Mouse (Mus musculus) ES-E14 (cell line): ENCODE results near the gene Ehmt1. TPM values are rescaled to one million over a fixed set of nuclear protein-coding genes. Genes with fewer than 3 reads are reported as not detected.
A peak's percentile ranks its signal among the peaks of the same experiment; 100 is the strongest.

Source experiments
- DNase-seq: peaks from one replicate; pipeline ENCODE4 v3.0.0-alpha.2; 2013; ENCODE audit warnings: low read depth, low spot score
- H3K27ac ChIP-seq: 2 replicates; pipeline ENCODE4 v1.5.1; 2012; ENCODE audit warnings: low read depth, mild to moderate bottlenecking, low read length, moderate library complexity, mixed read lengths; ENCODE audit not compliant: poor library complexity, insufficient read depth, severe bottlenecking
- H3K36me3 ChIP-seq: 2 replicates; pipeline ENCODE4 v1.6.1; 2012; ENCODE audit warnings: mild to moderate bottlenecking, low read length, moderate library complexity, mixed read lengths; ENCODE audit not compliant: control insufficient read depth, poor library complexity, insufficient read depth, severe bottlenecking
- H3K4me1 ChIP-seq, 2 experiments: fragments of 150-350 bp in 1 of 2; sonication (generic) in 1 of 2; 2 replicates each; pipeline ENCODE4 v1.6.1; 2012; ENCODE audit warnings: low read length in 2 of 2, mild to moderate bottlenecking in 1 of 2, mixed read lengths in 1 of 2; ENCODE audit not compliant: control insufficient read depth in 2 of 2, insufficient read depth in 2 of 2, poor library complexity in 1 of 2
- H3K4me3 ChIP-seq, 2 experiments: fragments of 150-350 bp in 1 of 2; sonication (generic) in 1 of 2; 2 replicates each; pipeline ENCODE4 v1.5.1; 2012; ENCODE audit warnings: low read length in 2 of 2, low read depth in 1 of 2, mild to moderate bottlenecking in 1 of 2, mixed read lengths in 1 of 2; ENCODE audit not compliant: insufficient read depth in 1 of 2, poor library complexity in 1 of 2, severe bottlenecking in 1 of 2
- H3K9ac ChIP-seq: 2 replicates; pipeline ENCODE4 v1.6.1; 2012; ENCODE audit warnings: low read depth, mild to moderate bottlenecking, low read length, mixed read lengths; ENCODE audit not compliant: poor library complexity, insufficient read depth, severe bottlenecking
- H3K9me3 ChIP-seq: fragments of 150-350 bp; sonication (generic); 2 replicates; pipeline ENCODE4 v1.6.1; 2012; ENCODE audit warnings: low read depth, mild to moderate bottlenecking, low read length; ENCODE audit not compliant: control insufficient read depth, insufficient read depth
- CHD2 ChIP-seq: IDR thresholded peaks from 2 replicates; pipeline ENCODE4 v1.6.1; 2014; ENCODE audit warnings: mild to moderate bottlenecking, low read depth, low read length, inconsistent platforms
- HCFC1 ChIP-seq: IDR thresholded peaks from 2 replicates; pipeline ENCODE4 v1.6.1; 2012; ENCODE audit warnings: low read length, inconsistent platforms, borderline replicate concordance; ENCODE audit not compliant: insufficient read depth
- MAFK ChIP-seq: IDR thresholded peaks from 2 replicates; pipeline ENCODE4 v1.6.1; 2014; ENCODE audit warnings: mild to moderate bottlenecking, low read depth, low read length, inconsistent platforms; ENCODE audit not compliant: insufficient read depth
- ZC3H11A ChIP-seq: IDR thresholded peaks from 2 replicates; pipeline ENCODE4 v1.6.1; 2012; ENCODE audit warnings: low read depth, mild to moderate bottlenecking, inconsistent platforms, low read length, borderline replicate concordance
- ZNF384 ChIP-seq: IDR thresholded peaks from 2 replicates; pipeline ENCODE4 v1.6.1; 2012; ENCODE audit warnings: low read depth, low read length, inconsistent platforms
- in situ Hi-C, 2 experiments: fragments of 600-800 bp; cut with MboI; formaldehyde crosslinking; loops; one replicate each; pipeline ENCODE4 v1.15.1; 2025; ENCODE audit warnings: low sequenced_read_pairs in 2 of 2, inconsistent platforms in 1 of 2; ENCODE audit not compliant: unreplicated experiment in 2 of 2
- total RNA-seq: library from RNA; depleted of rRNA; stranded (reverse); fragments of 300-350 nt; gene quantifications from 2 replicates; pipeline ENCODE4 v1.2.3, GENCODE M21; 2012

Ehmt1 gene
- total RNA-seq, 1 experiment = 55.1 TPM

GRCm38 (mm10) chr2:24927810-24928479, 8.5 kb upstream of the Ehmt1 start:
- Histone ChIP-seq H3K4me3 (no peak overlapping the region), H3K4me1 (peaks cover 1 to 12% of the 10 kb centered on the region in 2 experiments; a peak in 1 of 4 replicates), H3K27ac (peak overlapping the region; percentile 66; the same call in 1 of the 2 replicates), H3K9ac (0 out of 2 replicates have a peak overlapping the region, but pooled peaks have one; percentile 3), H3K9me3 (no peaks in the 10 kb centered on the region), H3K36me3 (peaks cover 4% of the 10 kb centered on the region; the same call in 1 of the 2 replicates)
- in situ Hi-C loops = no loop called here
- DNase-seq = no peak
- TF ChIP-seq ZC3H11A = no peak
- no peak for TF ChIP-seq ZNF384
- no peak for TF ChIP-seq HCFC1
- no peak for TF ChIP-seq MAFK

GRCm38 (mm10) chr2:24926965-24927358, 7.5 kb upstream of the Ehmt1 start:
- peaks cover 1 to 12% of the 10 kb centered on the region in 2 experiments; a peak in 1 of 4 replicates for H3K4me1 ChIP-seq
- H3K4me3 ChIP-seq = no peak overlapping the region
- TF ChIP-seq HCFC1 = no peak
- TF ChIP-seq ZNF384 = no peak
- no peak for TF ChIP-seq MAFK
- TF ChIP-seq CHD2 = no peak
- no peak for TF ChIP-seq ZC3H11A
- peaks cover 4% of the 10 kb centered on the region; the same call in 1 of the 2 replicates for H3K36me3 ChIP-seq
- H3K9ac ChIP-seq = no peak overlapping the region
- in situ Hi-C loops = no loop called here
- H3K9me3 ChIP-seq = no peaks in the 10 kb centered on the region
- H3K27ac ChIP-seq = no peak overlapping the region
- DNase-seq = no peak

- Histone ChIP-seq H3K36me3 (peaks cover 4% of the 10 kb centered on the region; the same call in 1 of the 2 replicates), H3K27ac (no peak overlapping the region), H3K9me3 (no peaks in the 10 kb centered on the region), H3K9ac (no peak overlapping the region), H3K4me1 (peaks cover 1 to 12% of the 10 kb centered on the region in 2 experiments; a peak in 1 of 4 replicates), H3K4me3 (no peak overlapping the region)
- no peak for DNase-seq
- TF ChIP-seq CHD2 (no peak), ZC3H11A (no peak), HCFC1 (no peak), ZNF384 (no peak), MAFK (no peak)
- in situ Hi-C loops = no loop called here
Measured at GRCm38 (mm10) chr2:24926345-24926964, 7.0 kb upstream of the Ehmt1 start.

- Histone ChIP-seq H3K27ac (no peak overlapping the region), H3K9ac (no peak overlapping the region), H3K4me1 (peaks cover 1 to 12% of the 10 kb centered on the region in 2 experiments; a peak in 1 of 4 replicates), H3K4me3 (no peak overlapping the region), H3K36me3 (peaks cover 4% of the 10 kb centered on the region; the same call in 1 of the 2 replicates), H3K9me3 (no peaks in the 10 kb centered on the region)
- no peak for TF ChIP-seq MAFK
- TF ChIP-seq CHD2 = no peak
- no peak for TF ChIP-seq HCFC1
- no peak for TF ChIP-seq ZNF384
- no peak for TF ChIP-seq ZC3H11A
- DNase-seq = no peak
- in situ Hi-C loops = no loop called here
Measured at GRCm38 (mm10) chr2:24925284-24925683, 5.9 kb upstream of the Ehmt1 start.
